Mouse (Mus musculus): ENCODE data around the gene Camkmt. TPM values are rescaled to one million over a fixed set of nuclear protein-coding genes. Genes with fewer than 3 reads are reported as not detected.

Gene Camkmt
- polyA plus RNA-seq, 1 experiment: 6.6 TPM

DNA sequence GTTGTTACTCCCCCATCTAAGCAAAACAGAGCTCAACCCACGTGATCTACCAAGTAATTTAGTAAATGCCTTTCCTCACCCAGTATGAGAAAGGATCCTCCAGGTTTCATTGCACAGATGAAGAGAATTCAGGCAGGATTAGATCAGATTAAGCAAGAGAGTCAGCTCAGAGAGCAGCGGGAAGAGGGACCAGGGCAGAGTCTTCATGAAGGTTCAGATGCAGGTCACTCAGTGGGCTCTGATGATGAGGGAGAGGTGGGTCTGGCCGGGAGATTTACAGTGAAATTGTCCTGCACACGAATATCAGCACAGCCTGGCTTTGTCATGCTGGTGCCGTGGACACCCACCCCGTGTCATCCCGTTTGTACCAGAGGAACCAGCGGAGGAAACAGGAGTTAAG lies 342.6 kb downstream of the Camkmt start:
- no peak for DNase-seq (ENCODE audit: extremely low spot score in 1 of 2, low spot score in 1 of 2)

DNA sequence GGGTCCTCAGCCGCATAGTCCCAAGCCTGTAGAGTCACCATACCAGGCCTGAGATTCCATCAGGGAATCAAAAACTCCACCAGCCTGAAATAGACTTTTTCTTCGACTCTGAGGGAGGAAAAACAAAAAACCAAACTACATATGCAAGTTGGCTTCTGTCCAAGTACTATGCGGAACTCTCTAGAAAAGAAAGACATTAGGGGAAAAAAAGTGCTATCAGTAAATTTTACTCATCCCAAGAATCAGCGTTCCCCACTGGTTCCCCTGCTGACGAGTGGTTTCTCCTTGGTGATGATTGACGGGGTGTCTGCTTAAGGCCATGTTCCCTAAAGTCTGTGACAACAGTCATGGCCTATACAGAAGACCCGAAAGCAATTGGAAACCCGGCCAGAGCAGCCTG lies 352.7 kb downstream of the Camkmt start:
- no peak for DNase-seq (ENCODE audit: extremely low spot score in 1 of 2, low spot score in 1 of 2)

DNA sequence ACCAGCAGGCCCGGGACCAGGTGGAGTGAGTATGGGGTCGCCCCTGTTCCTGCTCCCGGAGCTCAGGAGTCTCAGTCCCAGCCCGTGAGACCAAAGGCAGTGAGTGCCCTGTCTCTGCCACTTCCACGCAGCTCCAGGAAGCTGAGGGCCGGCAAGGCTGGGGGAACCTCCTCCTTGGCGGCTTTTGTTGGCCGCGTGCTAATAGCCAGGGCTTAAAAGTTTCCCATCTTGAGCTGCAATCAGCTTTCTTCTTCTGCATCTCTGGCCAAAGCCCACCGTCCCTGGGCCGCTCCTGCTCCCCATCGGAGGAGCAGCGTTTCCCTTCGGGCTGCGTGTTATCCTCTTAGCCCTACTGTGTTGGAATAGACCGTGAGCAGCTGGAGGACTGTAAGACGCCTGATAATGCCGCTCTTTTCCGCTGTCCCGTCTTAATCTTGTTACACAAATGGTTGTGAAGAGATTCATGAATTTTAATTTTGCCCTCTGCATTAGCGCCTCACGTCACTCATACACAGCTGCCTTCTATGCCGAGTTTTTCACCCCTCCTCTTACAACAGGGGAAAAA lies 364.1 kb downstream of the Camkmt start:
- DNase-seq (ENCODE audit: extremely low spot score in 1 of 2, low spot score in 1 of 2): no peak

DNA sequence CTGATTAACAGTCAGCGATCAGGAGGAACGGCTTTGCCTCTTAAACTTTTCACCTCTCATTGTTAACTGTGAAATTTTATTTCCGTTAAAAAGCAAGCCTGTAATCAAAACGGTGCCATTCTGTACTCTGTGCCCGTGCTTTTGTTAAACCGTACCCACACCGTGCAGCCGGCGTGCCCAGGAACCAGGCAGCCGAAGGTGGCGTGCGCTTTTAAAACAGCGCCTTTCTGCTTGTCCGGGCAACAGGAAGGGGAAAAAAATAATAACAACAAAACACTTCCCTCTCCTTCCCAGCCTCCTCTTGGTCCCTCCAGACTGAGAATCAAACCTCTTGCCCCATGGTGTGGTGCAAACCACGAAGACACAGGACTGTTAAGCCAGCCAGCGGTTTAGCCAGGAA lies 364.7 kb downstream of the Camkmt start:
- no peak for DNase-seq (ENCODE audit: extremely low spot score in 1 of 2, low spot score in 1 of 2)

DNA sequence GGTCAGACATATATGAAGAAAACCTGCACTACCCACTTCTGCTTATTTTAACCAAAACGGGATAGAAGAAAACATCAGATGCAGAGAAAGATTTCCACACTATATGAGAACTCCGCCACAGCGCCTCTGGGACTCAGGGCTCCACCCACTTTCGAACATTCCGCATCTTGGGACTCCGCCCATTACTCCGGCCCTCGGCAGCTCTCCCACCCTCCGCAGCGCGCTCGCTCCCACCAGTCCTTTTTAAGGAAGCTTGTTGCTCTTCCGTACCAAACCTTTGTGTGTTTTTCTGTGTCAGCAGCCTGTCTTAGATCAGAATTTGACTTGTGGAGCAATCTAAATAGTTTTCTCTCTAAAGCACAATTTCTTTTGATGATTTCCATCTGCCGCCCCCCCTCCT lies 367.7 kb downstream of the Camkmt start:
- DNase-seq (ENCODE audit: extremely low spot score in 1 of 2, low spot score in 1 of 2): no peak

DNA sequence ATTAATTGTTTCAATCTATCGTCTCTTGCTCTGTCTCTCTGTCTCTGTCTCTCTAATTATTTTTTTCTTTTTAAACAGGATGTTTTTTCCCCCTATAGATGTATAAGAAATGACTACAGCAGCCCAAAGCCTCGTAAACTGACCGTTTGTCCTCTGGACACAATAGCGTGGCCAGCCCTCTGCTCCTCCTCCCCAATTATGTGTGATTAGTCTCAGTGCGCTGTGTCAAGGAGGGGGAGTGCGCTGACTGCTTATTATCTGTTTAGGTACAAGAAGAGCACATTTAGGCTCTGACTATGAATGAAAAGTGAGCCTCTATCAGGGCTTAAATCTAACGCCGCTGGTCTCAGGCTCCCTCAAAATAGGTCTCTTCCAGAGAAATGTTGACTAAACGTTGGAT lies 368.2 kb downstream of the Camkmt start:
- DNase-seq (ENCODE audit: extremely low spot score in 1 of 2, low spot score in 1 of 2): no peak

DNA sequence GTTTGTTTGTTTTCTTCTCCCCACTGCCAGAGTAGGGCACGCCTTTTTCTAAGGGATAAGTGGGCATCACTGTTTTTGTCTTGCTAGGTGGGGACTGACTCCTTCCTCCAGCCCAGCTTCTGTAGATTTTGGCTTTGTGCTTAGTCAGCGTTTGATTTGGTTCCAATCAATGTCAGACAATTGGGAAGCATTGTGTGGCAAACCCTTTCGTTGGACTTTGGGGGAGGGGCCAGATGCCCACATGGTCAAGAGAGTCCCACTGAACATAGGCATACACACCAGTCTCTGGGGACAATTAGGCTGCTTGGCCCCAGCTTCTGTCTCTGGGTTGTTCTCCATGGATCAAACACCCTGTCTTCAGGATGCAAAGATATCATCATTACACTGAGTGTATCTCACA lies 371.2 kb downstream of the Camkmt start:
- DNase-seq (ENCODE audit: extremely low spot score in 1 of 2, low spot score in 1 of 2): no peak

DNA sequence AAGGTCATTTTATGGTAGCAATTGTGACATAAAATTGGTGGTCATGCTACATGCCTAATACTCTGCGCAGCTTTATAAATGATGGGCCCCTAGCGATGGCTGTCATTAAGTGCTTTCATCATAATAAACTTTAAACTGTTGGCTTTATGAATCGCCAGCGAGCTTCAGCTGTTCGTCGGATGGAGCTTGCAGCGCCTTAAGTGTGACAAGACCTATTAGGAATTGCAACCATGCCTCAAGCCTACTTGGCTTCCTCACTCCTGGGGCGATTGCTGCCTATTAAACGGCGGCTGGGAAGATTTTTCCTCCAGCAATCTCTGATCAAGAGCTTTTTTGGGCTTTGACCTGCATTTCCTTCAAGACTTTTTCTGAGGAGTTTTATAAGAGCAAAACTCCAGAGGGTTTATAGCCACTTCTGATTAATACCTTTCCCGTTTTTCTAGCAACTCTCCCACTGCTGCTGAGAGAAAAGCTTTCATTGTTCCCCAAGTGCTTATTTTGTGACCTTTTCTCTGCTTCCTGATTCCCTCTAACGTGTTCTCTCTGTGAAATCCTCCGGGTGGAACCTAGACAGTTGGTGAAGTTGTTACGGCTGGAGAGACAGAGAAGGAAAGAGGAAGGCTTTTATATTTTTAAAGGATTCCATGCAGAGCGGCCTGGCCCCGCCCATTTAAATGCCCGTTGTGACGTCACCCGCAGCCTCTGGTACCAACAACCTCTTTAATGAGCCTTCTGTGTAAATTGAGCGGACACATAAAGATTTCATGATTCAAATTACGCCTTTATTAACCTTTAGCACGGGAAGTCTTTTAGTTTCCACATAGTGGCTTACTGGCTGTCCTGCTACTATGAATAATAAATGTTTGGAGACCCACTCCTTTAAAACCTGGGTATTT lies 373.4 kb downstream of the Camkmt start:
- no peak for DNase-seq (ENCODE audit: extremely low spot score in 1 of 2, low spot score in 1 of 2)

DNA sequence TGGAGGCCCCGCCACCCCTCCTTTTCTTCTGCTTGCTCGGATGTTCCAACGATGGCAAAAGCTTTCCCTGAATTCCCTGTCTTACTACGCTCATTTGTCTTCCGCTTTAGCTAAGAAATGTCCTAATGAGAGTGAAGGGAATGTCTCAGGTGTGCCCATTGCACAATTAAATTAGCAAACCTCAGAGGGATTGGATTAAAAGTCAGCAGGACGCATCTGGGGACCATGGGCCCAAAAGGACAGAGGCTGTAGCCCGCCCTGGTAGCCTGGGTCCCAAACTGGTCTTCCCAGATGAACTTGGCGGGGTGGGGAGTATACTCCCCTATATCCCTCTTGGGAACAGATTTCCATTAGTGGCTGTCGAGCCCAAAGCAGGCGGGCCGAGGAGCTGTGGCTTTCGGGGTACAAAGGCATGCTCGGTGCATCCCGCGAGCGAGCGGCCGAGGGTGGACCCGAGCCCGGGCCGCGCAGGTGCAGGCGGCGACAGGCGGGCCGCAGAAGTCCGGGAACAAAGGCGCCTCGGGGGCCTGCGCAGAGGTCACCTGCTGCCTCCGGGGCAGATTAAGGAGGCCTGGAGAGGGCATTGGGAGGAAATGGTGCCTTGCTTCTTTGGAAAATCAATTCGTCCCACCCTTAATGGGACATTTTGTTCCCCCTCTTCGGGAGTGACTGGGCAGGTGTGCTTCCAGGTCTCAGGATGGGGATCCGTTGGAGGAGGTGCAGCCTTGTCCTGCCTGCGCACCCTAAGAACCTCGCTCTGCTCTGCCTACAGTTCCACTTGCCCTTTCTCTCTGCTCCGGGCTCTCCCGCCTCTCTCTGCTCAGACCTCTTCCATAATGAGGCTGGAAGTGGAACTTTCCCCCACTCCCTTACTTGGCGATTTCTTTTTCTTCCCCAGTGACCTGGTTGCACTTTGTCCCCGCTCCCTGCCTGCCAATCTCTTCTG lies 374.4 kb downstream of the Camkmt start:
- DNase-seq (ENCODE audit: extremely low spot score in 1 of 2, low spot score in 1 of 2): no peak

DNA sequence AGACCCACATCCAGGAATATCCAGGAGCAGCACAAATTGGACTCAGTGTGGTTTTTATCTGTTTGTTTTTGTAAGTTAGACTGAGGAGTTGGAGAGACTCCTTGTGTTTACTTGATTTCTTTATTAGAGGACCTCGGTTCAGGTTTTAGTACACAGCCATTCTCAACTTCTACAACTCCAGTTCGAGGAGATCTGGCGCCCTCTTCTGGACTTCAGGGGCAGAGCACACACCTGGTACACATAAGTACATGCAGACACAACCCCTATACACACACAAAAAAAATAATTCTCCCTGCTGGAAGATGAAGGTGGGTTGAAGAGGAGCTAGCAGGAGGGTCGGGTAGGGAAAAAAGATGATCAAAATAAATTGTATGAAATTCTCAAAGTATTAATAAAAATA lies 379.4 kb downstream of the Camkmt start:
- no peak for DNase-seq (ENCODE audit: extremely low spot score in 1 of 2, low spot score in 1 of 2)

DNA sequence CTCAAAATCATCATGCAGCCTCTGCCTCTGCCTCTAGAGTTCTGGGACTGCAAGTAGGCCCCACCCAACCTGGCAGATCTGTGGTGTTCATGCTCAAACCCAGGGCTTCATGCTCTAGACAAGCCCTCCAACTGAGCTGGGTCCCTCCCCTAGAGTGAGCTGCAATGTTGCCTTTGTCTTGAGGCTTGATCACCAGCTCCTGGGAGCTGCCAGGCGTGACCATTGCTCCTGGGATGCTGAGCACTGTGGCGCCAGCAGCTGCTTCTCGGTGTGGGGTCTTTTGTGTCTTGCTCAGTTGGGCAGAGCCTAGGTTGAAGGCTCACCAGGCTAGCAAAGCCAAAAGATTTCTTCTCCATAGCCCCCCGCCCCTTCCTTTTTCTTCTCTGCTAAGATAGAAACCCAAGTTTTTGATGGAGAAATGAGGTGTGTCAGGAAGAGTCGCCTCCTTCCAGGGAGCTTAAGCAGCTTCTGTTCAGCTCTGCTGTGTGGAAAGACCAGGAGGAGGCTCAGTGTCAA lies 382.4 kb downstream of the Camkmt start:
- DNase-seq (ENCODE audit: extremely low spot score in 1 of 2, low spot score in 1 of 2): no peak

DNA sequence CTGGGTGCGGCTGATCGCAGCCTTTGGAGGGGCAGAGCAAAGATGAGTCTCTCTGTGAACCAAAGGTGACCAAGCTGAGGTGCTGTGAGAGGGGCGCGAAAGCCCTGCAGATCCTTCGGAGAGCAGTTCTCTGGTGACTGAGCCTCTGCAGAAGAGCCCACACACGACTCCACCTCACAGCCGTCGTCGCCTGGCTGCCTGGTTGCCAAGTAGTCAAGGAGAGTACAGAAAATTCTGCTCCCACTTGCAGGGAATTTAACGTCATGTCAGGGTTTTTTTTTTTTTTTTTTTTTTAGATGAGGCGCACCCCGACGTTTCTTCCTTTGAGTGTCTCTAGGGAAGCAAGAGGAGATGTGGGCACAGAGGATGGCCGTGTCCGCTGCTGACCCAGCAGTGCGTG lies 382.9 kb downstream of the Camkmt start:
- DNase-seq (ENCODE audit: extremely low spot score in 1 of 2, low spot score in 1 of 2): peak in 1 of 2 experiments; percentile 40

DNA sequence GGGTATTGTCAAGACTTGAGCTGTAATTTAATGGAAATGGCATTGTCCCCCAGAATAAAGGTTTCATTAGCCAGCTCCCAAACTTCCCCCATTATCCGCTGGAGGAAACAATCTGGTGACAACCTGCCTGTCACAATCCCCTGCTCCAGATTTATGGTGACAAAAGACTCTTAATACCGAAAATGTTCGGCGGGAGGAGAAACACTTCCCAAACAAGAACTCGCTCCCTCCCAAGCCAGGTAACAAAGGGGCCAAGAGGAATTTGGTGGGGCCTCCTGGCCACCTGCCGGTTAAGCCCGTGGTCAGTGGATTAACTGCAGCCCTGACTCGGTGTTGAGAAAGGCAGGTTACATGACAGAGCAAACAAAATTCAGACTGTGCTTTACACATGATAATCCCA lies 383.5 kb downstream of the Camkmt start:
- no peak for DNase-seq (ENCODE audit: extremely low spot score in 1 of 2, low spot score in 1 of 2)

DNA sequence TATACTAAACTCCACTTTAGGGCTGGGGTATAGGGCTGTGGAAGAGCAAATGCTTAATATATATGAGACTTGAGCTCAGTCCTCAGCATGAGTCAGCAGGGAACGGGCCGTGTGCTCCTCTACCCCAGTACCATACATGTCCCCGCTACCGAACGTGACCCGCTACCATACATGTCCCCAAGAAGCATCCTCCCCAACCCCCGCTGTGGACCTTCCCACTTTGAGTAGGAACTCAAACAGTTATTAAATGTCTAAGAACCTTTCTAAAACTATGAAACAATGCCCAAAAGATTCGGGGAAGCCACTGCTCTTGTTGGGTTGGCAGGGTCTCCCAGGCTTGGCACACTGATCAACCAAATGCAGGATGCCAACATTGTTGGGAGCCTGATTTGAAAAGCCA lies 390.9 kb downstream of the Camkmt start:
- DNase-seq (ENCODE audit: extremely low spot score in 1 of 2, low spot score in 1 of 2): no peak

DNA sequence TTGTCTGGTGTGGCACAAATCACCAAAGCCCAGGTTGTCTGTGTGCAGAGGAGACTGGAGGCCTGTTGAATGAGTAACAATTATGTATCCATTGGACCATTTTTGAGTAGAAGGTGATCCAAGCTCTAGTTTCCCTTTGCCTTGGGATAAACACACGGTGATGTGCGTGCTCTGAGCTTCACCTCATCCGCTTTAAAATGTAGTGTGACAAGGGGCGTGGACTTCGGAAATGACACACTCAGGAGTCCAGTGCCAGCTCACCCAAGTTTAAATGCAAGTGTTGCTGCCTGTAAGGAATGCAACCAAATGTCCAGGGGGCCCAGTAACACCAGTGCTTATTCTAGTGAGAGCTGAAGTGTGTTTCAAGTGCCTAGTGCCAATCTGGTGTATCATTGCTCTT lies 392.7 kb downstream of the Camkmt start:
- DNase-seq (ENCODE audit: extremely low spot score in 1 of 2, low spot score in 1 of 2): no peak

DNA sequence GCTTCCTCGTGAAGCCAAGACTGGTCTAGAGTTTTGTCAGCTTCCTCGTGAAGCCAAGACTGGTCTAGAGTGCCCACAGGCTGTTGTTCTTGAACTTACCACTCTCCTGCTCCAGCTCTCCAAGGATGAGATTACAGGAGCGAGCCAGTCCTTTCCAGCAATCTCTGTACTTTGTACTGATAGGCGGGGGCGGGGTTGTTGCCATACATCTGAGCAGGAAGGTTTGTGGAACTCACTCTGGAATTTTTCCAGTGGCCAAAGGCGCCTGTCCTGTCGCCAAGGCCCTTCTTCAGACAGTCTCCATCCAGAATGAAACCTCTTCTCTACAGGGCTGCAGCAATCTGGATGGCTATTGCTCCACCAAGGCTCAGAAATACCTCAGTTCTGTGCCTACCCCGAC lies 393.7 kb downstream of the Camkmt start:
- no peak for DNase-seq (ENCODE audit: extremely low spot score in 1 of 2, low spot score in 1 of 2)

DNA sequence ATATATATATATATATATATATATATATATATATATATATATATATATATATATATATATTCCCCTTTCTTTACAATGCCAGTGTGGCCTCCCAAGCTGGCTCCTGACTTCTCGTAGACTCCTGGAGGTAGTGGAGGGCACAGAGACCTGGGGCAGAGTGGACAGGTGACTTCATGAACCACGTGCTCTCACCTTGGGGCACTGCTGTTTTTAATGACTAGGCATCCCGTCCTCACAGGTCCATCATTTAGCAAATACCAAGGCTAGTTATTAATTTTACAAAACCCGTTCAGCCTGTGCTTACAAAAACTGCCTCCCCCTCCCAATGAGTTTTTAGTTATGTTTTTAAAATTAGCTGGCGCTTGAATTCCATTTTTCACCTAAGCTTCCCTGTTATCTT lies 394.2 kb downstream of the Camkmt start:
- no peak for DNase-seq (ENCODE audit: extremely low spot score in 1 of 2, low spot score in 1 of 2)

DNA sequence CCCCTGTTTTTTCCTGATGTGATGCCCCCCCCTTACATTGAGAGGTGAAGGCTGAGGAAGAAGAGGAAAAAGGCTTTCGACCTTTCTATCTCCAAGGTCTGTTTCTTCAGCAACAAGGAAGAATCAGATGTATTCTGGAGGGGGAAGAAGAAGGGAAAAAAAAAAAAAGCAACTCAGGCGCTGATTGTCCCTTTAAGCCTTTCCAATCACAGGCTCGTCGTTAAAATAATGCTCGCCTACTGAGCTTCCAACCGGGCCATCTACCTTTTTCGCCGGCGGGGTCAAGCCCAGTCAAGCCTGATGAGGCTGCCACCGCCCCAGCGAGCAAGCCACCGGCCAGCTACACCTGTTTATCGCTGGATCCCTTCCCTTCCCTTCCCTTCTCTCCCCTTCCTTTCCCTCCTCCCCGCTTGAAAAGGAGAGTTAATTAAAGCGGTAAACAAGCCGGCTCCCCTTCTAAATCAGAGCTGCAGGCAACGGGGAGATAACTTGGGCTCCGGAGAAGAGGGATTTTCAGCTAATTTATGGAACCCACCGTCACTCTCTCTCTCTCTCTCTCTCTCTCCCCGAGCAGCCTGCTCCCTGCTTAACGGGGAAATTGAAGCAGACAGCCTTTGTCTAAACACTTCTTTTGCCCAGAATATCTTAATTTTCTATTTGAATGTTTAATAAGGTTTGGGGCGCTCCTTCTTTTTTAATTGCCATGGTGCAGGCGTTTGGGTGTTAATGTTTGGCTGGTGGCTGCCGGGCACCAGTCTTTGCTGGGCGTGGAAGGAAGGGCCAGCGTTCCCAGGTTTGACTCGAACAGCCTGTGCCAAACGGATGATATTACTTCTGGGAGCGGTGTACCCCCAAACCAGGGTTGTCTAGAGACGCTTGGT lies 395.0 kb downstream of the Camkmt start:
- no peak for DNase-seq (ENCODE audit: extremely low spot score in 1 of 2, low spot score in 1 of 2)

DNA sequence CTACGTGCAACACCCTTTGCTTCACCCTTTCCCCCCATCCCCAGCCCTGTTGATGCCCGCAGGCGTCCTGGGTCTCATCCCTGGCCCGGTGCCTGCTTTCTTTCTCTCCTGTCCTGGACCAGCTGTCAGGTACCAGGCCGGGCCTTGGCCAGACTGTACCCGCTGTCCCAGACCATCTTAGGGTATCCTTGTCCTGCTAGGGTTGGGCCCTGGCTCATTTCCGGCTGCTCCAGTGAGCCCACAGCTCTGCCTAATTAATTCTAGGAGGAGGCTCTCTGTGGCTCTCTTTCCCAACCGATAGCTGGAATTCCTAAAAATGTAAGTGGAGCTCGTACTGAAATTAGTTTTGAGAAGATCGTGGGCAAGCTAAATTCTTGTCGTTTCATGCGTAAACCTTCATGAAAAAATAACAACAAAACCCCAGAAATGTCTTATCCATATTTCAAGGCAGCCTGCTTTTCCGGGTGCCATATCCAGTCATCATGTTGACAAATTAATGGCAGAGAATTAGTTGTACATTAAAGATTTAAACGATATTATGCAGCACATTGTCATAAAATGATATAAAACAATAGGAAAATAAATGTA lies 395.7 kb downstream of the Camkmt start:
- no peak for DNase-seq (ENCODE audit: extremely low spot score in 1 of 2, low spot score in 1 of 2)
